Mouse (Mus musculus): ENCODE measurements around the gene Cul5.
A peak's percentile ranks its signal among the peaks of the same experiment; 100 is the strongest.

DNA sequence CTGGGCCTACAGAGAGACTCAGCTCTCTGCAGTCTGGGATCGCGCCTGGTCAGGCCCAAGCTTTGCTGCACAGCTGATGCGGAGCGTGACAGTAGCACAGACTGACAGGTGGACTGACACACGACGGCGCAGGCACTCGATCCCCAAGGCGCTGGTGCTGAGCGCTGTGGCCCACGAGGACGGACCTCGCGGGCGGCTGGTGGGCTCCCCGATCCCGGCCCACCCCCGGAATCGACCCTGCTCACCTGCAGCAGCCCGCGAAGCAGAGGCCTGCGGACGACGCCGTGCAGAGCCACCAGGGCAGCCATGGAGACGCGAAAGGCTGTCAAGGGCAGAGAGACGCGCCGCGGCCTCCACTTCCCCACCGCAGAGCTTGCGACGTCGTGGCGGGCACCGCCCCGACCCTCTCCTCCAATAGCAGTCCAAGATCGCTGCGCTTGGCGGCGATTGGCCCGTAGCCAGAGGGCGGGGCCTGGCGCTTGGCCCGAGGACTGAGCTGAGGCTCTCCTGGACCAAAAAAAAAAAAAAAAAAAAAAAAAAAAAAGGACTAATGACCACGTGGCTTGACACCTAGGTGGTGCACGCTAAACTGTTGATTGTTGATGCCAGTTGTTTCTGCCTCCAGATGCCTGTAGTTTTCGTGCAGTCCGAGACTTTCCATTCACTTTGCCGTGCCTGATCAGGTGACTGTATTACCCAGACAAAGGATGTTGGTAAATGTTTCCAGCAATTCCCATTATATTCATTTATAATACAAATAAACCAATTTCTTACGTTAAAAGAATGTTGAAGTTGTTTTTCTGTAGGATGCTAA is 59.6 kb downstream of the Cul5 start, which contains the start of gene Acat1:
- no peak for TF ChIP-seq CTCF (IDR thresholded peaks at IDR 0.05; ENCODE audit: borderline replicate concordance, insufficient read depth, low read length)
- TF ChIP-seq POLR2A (IDR thresholded peaks at IDR 0.05; ENCODE audit: low read depth, low read length): peak; percentile 85

Measured in embryonic fibroblast, embryonic 13.5 days (primary cell).